Mouse (Mus musculus) lung, adult 2 months (tissue): ENCODE measurements around the gene Tenm2. TPM values are rescaled to one million over a fixed set of nuclear protein-coding genes. Genes with fewer than 3 reads are reported as not detected.

Experiments used
- DNase-seq: peaks from one replicate; pipeline ENCODE4 v3.0.0; 2022
- H3K4me1 ChIP-seq: fragments of 200-500 bp; 2 replicates; pipeline ENCODE4 v1.6.1; 2011; ENCODE audit warnings: low read length; ENCODE audit not compliant: control insufficient read depth, insufficient read depth
- H3K4me3 ChIP-seq: fragments of 200-500 bp; replicated peaks from 2 replicates; pipeline ENCODE3; 2011; ENCODE audit warnings: low read depth, mild to moderate bottlenecking, control low read depth, low read length; ENCODE audit errors: extremely low read depth
- CTCF ChIP-seq: fragments of 200-500 bp; IDR thresholded peaks from 2 replicates; pipeline ENCODE4 v1.5.1; 2011; ENCODE audit warnings: mild to moderate bottlenecking, low read length, control low read depth; ENCODE audit not compliant: insufficient read depth
- POLR2A ChIP-seq: fragments of 200-500 bp; IDR thresholded peaks from 2 replicates; pipeline ENCODE4 v1.6.1; 2011; ENCODE audit warnings: low read depth, mild to moderate bottlenecking, control low read depth, low read length, borderline replicate concordance; ENCODE audit errors: extremely low read depth
- WGBS: fragments of 180-500 bp; shearing (Covaris S2); methylation state at CpG from one replicate; pipeline ENCODE4 v1.1.7; 2018; 5-methylcytosine and 5-hydroxymethylcytosine counted together
- polyA plus RNA-seq: library from polyadenylated mRNA; depleted of rRNA; stranded (reverse); fragments of >200 nt; gene quantifications from 2 replicates; pipeline ENCODE4 v1.2.3, GENCODE M21; 2012

Gene Tenm2
- polyA plus RNA-seq, 1 experiment = 0.36 TPM

GRCm38 (mm10) chr11:36560785-36561548 is 674.8 kb downstream of the Tenm2 start:
- TF ChIP-seq CTCF = no peak
- no peak for TF ChIP-seq POLR2A
- Histone ChIP-seq H3K4me1 (no peaks in the 10 kb centered on the region), H3K4me3 (no peak overlapping the region)
- DNase-seq = no peak
- 72% methylated on average over 7 of the region's 7 CpGs for WGBS

- no peak overlapping the region for H3K4me3 ChIP-seq
- 73% methylated on average over 6 of the region's 6 CpGs for WGBS
- H3K4me1 ChIP-seq = no peaks in the 10 kb centered on the region
- no peak for TF ChIP-seq POLR2A
- no peak for DNase-seq
Observed at GRCm38 (mm10) chr11:36557316-36557715, 678.4 kb downstream of the Tenm2 start.

DNA sequence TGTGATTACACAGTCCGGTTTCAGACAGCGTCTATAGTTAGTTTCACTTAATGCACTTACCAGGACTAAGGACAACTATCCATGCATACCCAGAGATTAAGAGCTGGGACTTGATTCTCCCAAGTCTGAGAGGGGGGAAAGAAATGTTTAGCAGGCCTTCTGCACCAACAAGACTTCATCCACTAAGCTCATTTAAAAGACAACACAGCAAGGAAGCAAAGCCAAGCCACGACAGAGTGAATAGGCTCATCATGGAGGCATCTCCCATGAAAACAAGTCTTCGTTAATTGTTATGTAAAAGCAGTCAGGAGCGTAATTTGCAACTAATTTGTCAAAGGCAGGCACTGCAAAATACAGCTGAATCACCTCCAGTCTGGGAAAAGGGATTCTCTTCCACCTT is 682.5 kb downstream of the Tenm2 start:
- TF ChIP-seq CTCF = no peak
- TF ChIP-seq POLR2A = no peak
- no peak overlapping the region for H3K4me3 ChIP-seq
- DNase-seq = no peak
- WGBS = 68% methylated on average over 5 of the region's 5 CpGs
- H3K4me1 ChIP-seq = no peaks in the 10 kb centered on the region

DNA sequence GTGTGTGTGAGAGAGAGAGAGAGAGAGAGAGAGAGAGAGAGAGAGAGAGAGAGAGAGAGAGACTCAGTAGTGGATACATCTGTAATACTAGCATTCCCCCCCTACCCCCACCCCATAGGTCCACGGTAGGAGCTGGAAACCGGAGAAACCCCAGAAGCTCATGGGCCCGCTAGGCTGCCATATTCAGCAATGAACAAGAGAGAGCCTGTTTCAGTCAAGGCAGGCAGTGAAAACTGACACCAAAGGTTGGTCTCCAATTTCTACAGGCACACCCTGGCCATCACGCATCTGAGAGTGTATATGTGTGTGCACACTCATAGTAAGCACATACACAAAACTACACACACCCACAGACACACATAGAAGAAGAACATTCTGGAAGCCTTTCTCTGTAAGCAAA is 685.1 kb downstream of the Tenm2 start:
- TF ChIP-seq CTCF (no peak), POLR2A (no peak)
- 85% methylated on average over 4 of the region's 4 CpGs for WGBS
- no peaks in the 10 kb centered on the region for H3K4me1 ChIP-seq
- H3K4me3 ChIP-seq = no peak overlapping the region
- no peak for DNase-seq

DNA sequence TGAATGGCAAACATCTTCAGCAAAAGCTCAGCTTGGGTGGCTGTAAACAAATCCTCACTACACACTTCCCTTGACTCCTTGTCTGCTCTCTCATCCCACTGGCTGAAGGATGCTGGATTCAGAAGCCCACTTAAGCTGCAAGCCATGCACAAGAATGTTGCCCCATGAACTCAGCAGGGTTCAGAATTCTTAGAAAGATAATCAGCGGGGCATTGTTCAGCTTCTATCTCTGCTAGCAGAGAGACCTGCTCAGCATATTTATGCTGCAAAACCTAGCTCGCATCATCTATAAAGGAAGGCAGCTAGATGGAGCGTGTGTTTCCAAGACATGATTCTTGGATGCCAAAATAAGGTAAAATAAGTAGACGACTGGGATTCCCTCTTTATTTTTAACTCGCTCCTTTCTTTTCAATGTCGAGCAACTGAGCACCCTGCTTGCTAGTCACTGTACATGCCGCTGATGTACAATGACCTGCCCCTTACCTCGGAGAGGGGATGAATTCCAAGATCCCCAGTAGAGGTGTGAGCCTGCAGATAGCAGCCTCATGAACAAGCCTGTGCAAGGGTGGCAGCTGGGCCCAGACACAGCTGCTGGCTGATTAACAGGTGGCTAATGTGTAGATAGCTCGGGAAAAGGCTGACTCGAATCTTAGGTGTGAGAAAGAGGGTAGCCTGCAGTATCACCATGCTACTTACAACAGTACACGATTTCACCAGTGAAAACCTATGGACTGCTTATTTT is 686.2 kb downstream of the Tenm2 start:
- no peak for DNase-seq
- TF ChIP-seq POLR2A = no peak
- no peak for TF ChIP-seq CTCF
- Histone ChIP-seq H3K4me1 (no peaks in the 10 kb centered on the region), H3K4me3 (no peak overlapping the region)
- 63% methylated on average over 11 of the region's 11 CpGs for WGBS

GRCm38 (mm10) chr11:36548139-36548538 is 687.6 kb downstream of the Tenm2 start:
- 55% methylated on average over 4 of the region's 4 CpGs for WGBS
- TF ChIP-seq POLR2A (no peak), CTCF (no peak)
- DNase-seq = no peak
- Histone ChIP-seq H3K4me3 (no peak overlapping the region), H3K4me1 (no peaks in the 10 kb centered on the region)

DNA sequence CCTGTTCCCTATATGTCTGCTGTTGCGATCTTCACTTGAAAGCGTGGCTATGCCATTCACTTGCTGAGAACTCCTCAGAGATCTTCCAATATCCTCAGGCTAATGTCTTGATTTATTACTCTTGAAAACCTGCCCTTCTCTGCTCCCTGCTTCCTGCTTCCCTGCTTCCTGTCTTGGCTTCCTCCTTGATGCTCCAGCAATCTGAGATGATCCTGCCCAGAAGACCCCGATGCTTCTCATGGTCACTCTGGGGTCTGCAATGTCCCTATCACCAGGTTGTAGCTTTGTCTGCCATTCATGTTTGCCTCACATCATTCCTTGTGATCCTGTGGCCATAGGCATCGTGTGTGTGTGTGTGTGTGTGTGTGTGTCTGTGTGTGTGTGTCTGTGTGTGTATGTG is 697.6 kb downstream of the Tenm2 start:
- H3K4me1 ChIP-seq = no peaks in the 10 kb centered on the region
- TF ChIP-seq CTCF (no peak), POLR2A (no peak)
- no peak for DNase-seq
- WGBS = 70% methylated on average over 4 of the region's 4 CpGs
- no peak overlapping the region for H3K4me3 ChIP-seq

GRCm38 (mm10) chr11:36537573-36538133 is 698.1 kb downstream of the Tenm2 start:
- no peak for DNase-seq
- no peak overlapping the region for H3K4me3 ChIP-seq
- H3K4me1 ChIP-seq = no peaks in the 10 kb centered on the region; the same call in 1 of the 2 replicates
- TF ChIP-seq POLR2A = no peak
- no peak for TF ChIP-seq CTCF
- WGBS = 75% methylated on average over 9 of the region's 9 CpGs

DNA sequence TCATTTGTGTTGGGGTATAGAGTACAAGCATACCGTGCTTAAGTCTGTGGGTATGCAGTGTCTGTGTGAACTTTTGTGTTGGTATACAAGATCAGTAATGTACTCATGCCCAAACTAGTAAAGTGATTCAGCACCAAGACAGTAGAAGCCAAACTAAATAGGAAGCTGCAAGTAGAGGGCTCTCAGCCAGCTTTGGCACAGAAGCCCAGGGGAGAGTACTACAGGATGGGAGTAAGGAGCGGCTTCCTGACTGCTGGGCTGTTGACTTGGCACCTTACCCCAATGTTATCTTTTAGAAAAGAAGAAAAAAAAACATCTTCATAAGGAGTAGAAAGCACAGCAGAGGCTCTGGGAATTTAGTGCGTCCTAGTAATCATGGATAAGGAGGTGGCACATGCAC is 700.2 kb downstream of the Tenm2 start:
- WGBS = 56% methylated on average over 3 of the region's 3 CpGs
- DNase-seq = no peak
- H3K4me1 ChIP-seq = no peaks in the 10 kb centered on the region; the same call in 1 of the 2 replicates
- TF ChIP-seq POLR2A (no peak), CTCF (no peak)
- H3K4me3 ChIP-seq = no peak overlapping the region

DNA sequence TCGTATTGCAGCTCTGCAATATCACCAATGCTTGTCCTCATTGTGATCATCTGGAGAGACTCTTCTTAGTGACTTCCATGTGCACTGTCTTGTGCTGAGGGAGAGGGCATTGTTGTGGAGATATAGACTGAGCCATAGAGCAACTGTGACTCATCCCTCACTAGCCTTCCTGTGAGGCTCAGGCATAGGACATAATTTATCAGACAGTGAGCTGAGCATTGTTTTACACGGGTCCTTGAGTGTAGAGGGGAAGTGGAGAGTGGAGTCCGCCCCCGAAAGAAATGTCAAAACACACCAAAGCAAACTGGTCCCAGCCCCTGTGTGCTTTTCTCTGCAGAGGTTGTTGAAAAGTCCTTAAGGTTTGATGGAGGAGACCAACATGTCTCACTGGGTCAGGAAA is 704.1 kb downstream of the Tenm2 start:
- Histone ChIP-seq H3K4me1 (no peaks in the 10 kb centered on the region; the same call in 1 of the 2 replicates), H3K4me3 (no peak overlapping the region)
- WGBS = 39% methylated on average over 4 of the region's 4 CpGs
- TF ChIP-seq POLR2A = no peak
- TF ChIP-seq CTCF = no peak
- DNase-seq = no peak
